Mouse (Mus musculus): Measurements from ENCODE around the gene Ide. TPM values are rescaled to one million over a fixed set of nuclear protein-coding genes. Genes with fewer than 3 reads are reported as not detected.
A peak's percentile ranks its signal among the peaks of the same experiment; 100 is the strongest.
"Not testable (repeated sequence)": the region's sequence is repeated elsewhere in the genome, so short reads cannot be mapped to it uniquely, and the experiment has no call there.

Ide gene
- polyA plus RNA-seq, 1 experiment from 2014 or later: 64.6 TPM

DNA sequence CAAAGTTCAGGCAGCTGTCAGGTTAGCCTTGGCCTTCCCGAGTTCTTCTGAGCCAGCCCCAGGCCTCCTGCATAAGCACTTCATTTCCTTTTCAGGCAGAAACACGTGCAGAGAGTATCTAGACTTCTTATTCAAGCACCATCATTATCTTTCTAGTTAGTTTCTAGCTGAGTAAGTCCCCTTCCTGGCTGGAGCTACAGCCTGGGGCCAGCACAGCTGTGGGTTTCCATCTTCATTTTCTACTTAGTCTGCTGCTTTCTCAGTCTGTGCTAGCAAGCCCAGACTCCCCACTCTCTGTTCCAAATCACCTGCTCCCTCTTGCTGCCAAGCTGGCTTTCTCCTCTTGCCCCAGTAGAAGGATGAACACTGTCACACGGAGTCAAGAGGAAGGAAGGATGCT, 90.8 kb downstream of the Ide start:
- Histone ChIP-seq H3K27me3 (ENCODE audit: low read depth, poor library complexity, severe bottlenecking) (no peaks in the 10 kb centered on the region), H3K4me3 (no peak overlapping the region), H3K4me1 (no peaks in the 10 kb centered on the region), H3K36me3 (no peaks in the 10 kb centered on the region), H3K9me3 (replicated peaks) (no peaks in the 10 kb centered on the region), H3K27ac (replicated peaks) (no peak overlapping the region)
- WGBS: 57% methylated on average over 3 of the region's 3 CpGs
- no peak for DNase-seq (ENCODE audit: low spot score)

DNA sequence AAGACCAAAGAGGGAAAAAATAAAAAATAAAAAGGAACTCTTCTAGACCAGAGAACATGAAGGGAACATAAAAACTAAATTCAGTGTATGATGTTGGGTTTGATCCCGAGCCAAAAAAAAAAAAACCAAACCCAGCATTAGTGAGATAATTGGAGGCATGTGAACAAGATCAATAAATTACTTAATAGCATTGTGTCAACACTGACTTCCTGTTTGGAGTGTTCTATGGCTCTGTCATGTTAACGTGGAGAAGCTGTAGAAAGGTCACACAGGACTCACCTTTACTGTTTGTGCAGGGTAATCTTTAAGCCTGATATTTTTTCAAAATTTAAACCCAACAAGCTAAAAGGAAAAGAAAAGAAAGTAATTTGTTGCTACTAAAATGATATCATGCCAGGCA, 94.9 kb downstream of the Ide start:
- WGBS: 79% methylated on average over 2 of the region's 2 CpGs
- H3K27me3 ChIP-seq (ENCODE audit: low read depth, poor library complexity, severe bottlenecking): peaks cover 6% of the 10 kb centered on the region
- no peak for DNase-seq (ENCODE audit: low spot score)
- H3K9me3 ChIP-seq (replicated peaks): no peaks in the 10 kb centered on the region
- no peaks in the 10 kb centered on the region for H3K36me3 ChIP-seq
- no peak overlapping the region for H3K4me3 ChIP-seq
- H3K4me1 ChIP-seq: peaks cover 15% of the 10 kb centered on the region
- H3K27ac ChIP-seq (replicated peaks): no peak overlapping the region

DNA sequence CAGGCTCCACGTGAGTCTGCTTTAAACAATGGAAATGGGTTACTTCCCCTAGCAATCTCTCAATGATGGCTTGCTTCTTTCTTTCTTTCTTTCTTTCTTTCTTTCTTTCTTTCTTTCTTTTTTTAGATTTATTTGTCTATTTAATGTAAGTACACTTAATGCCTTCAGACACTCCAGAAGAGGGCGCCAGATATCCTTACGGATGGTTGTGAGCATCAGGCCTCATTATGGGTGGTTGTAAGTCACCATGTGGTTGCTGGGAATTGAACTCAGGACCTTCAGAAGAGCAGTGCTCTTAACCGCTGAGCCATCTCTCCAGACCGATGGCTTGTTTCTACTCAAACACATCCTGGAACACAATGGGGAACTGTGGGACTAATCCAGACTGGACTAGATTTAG, 96.5 kb downstream of the Ide start:
- Histone ChIP-seq H3K4me1 (peaks cover 15% of the 10 kb centered on the region), H3K4me3 (no peak overlapping the region), H3K9me3 (replicated peaks) (no peaks in the 10 kb centered on the region), H3K27me3 (ENCODE audit: low read depth, poor library complexity, severe bottlenecking) (peaks cover 16% of the 10 kb centered on the region), H3K36me3 (no peaks in the 10 kb centered on the region), H3K27ac (replicated peaks) (no peak overlapping the region)
- 71% methylated on average over 5 of the region's 5 CpGs for WGBS
- DNase-seq (ENCODE audit: low spot score): no peak

DNA sequence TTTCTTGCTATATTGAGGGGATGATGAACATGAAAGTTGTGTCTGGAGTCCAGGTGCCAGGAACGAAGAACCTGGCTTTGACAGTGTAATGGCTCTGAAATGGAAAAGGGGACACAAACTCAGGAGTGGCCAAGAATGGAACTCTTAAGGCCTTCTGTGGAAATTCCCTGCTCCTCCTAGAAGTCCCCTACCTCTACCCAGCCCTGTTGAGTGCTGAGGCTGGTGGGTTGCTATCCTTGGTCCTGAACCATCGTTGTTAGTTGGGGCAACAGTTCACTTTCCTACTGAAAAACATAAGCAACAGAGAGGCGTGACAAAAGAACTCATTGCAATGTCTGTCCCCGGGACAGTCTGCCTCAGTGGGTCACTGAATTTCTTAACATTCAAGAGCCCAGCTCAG, 98.6 kb downstream of the Ide start:
- H3K9me3 ChIP-seq (replicated peaks): no peaks in the 10 kb centered on the region
- H3K27ac ChIP-seq (replicated peaks): no peak overlapping the region
- 36% methylated on average over 4 of the region's 4 CpGs for WGBS
- peaks cover 37% of the 10 kb centered on the region for H3K27me3 ChIP-seq (ENCODE audit: low read depth, poor library complexity, severe bottlenecking)
- DNase-seq (ENCODE audit: low spot score): no peak
- H3K36me3 ChIP-seq: no peaks in the 10 kb centered on the region
- H3K4me1 ChIP-seq: peaks cover 17% of the 10 kb centered on the region
- no peak overlapping the region for H3K4me3 ChIP-seq

DNA sequence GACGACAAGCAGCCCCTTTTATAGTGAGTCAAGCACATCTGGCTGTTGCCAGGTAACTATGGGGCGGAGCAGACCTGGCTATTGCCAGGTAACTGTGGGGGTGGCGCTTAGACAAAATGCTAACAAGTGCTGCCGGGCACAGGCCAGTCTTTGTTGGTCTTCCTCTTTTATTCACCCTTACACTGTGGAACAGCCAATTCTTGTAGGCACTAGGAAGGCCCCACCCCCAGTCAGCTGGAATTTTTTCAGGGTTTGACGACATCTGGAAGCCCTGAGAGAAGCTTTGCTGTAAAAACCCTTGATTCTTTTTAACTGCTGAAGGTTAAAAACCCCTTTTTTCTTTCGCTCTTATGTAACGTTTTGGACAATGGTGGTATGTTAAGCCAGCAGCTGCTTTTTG, 99.0 kb downstream of the Ide start:
- Histone ChIP-seq H3K27ac (replicated peaks) (peak overlapping the region; percentile 55), H3K4me1 (peaks cover 22% of the 10 kb centered on the region), H3K27me3 (ENCODE audit: low read depth, poor library complexity, severe bottlenecking) (peaks cover 42% of the 10 kb centered on the region), H3K36me3 (no peaks in the 10 kb centered on the region), H3K4me3 (peak overlapping the region; percentile 24; the same call in 1 of the 2 replicates), H3K9me3 (replicated peaks) (no peaks in the 10 kb centered on the region)
- no peak for DNase-seq (ENCODE audit: low spot score)
- 18% methylated on average over 7 of the region's 7 CpGs for WGBS

DNA sequence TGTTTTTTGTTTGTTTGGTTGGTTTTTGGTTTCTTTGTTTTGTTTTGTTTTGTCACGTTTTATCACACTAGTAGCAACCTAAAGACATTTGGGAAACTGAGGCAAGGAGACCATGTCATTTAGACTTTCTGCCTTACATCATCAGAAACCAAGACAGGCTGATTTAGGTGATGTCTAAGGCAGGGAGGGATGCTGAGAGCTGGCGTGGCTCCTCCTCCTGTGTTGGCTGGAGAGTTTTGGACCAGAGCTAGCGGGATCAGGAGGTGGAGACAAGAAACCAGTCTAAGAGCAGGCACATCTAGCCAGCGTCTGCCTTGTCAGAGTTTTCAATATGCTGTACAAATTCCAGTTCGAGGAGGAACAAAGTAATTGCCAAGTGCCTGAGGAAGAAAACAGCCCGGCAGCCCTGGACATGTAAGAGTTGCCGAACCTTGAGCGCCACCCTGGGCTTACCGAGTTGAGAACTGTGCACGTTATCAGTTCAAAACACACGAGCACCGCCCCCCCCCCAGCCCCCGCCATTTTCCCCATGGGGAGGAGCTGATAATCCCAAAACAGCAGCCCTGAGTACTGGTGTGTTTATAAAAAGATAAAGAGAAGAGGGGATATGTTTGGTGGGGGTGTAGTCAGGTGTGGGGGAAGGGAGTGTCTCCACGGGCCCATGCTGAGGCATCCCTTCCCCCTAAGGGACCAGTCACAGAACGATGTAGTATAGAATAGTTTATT, 99.8 kb downstream of the Ide start:
- Histone ChIP-seq H3K9me3 (replicated peaks) (no peaks in the 10 kb centered on the region), H3K4me3 (peak overlapping the region; percentile 24), H3K4me1 (peaks cover 24% of the 10 kb centered on the region), H3K27ac (replicated peaks) (peak overlapping the region; percentile 55), H3K27me3 (ENCODE audit: low read depth, poor library complexity, severe bottlenecking) (peaks cover 49% of the 10 kb centered on the region), H3K36me3 (no peaks in the 10 kb centered on the region)
- no peak for DNase-seq (ENCODE audit: low spot score)
- 11% methylated on average over 15 of the region's 15 CpGs for WGBS

DNA sequence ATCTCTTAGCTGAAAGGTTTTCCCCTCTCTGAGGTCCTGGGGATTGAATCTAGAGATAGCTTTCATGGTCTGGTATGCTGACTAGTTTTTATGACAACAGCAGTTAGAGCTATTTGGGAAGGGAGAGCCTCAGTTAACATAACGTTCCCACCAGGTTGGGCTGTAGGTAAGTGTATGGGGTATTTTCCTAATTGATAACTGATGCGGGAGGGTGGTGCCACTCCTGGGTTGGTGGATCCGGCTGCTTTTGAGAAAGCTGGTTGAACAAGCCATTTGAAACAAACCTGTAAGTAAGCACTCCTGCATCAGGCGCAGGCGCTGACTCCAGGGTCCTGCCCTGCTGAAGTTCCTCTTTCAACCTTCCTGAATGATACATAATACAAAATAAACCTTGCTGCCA, 100.3 kb downstream of the Ide start:
- no peaks in the 10 kb centered on the region for H3K9me3 ChIP-seq (replicated peaks)
- peaks cover 24% of the 10 kb centered on the region for H3K4me1 ChIP-seq
- H3K36me3 ChIP-seq: no peaks in the 10 kb centered on the region
- DNase-seq (ENCODE audit: low spot score): no peak
- H3K27ac ChIP-seq (replicated peaks): no peak overlapping the region
- H3K27me3 ChIP-seq (ENCODE audit: low read depth, poor library complexity, severe bottlenecking): peaks cover 54% of the 10 kb centered on the region
- H3K4me3 ChIP-seq: no peak overlapping the region
- WGBS: 56% methylated on average over 5 of the region's 5 CpGs

DNA sequence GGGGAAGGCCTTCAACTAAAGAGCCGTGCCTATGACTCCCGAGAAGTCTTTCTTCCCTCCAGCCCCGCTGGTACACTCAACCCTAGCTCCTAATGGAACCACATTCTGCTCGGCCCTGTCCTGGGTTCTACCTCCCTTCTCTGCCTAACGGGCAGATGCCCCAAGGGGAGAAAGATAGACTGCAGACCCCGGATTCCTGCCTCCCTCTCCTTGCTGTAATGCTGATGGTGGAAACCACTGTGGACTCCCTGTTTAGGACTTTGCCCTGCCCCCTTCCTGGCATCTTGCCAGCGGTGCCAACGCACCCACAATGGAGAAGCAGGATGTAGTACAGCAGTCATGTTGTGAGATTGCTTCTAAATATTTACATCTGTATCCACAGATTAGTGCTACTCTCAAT, 101.8 kb downstream of the Ide start:
- no peaks in the 10 kb centered on the region for H3K9me3 ChIP-seq (replicated peaks)
- H3K4me1 ChIP-seq: peaks cover 24% of the 10 kb centered on the region
- peaks cover 55% of the 10 kb centered on the region for H3K27me3 ChIP-seq (ENCODE audit: low read depth, poor library complexity, severe bottlenecking)
- 68% methylated on average over 8 of the region's 8 CpGs for WGBS
- H3K4me3 ChIP-seq: no peak overlapping the region
- DNase-seq (ENCODE audit: low spot score): no peak
- H3K36me3 ChIP-seq: no peaks in the 10 kb centered on the region
- no peak overlapping the region for H3K27ac ChIP-seq (replicated peaks)

DNA sequence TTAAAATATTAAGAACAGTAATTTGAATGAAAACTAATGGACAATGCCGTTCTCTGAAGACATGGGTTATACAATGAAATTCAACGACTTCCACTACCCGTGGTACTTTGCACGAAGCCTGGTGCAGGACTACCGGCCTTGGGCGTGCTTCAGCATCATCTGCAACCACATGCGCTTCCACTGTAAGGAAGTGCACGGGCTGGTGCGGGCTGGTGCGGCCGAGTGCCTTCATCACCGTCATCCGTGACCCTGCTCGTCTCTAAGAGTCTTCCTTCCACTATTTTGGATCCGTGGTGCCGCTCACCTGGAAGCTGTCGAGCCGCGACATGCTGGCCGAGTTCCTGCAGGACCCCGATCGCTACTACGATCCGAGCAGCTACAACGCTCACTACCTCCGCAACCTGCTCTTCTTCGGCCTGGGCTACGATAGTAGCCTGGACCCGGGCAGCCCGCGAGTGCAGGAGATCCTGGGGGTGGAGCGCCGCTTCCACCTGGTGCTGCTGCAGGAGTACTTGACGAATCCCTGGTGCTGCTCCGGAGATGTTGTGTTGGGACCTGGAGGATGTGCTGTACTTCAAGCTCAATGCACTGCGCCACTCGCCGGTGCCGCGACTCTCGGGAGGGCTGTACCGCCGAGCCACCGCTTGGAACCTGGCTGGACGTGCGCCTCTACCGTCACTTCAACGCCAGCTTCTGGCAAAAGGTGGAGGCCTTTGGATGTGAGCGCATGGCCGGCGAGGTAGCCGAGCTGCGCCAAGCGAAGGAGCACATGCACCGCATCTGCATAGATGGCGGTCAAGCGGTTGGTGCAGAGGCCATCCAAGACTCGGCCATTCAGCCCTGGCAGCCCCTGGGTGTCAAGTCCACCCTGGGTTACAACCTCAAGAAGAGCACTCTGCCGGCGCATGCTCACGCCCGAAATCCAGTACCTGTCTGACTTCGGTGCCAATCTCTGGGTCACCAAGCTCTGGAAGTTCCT, 103.8 kb downstream of the Ide start:
- peaks cover 55% of the 10 kb centered on the region for H3K27me3 ChIP-seq (ENCODE audit: low read depth, poor library complexity, severe bottlenecking)
- 5% methylated on average over 63 of the region's 63 CpGs for WGBS
- peak; percentile 51 for DNase-seq (ENCODE audit: low spot score)
- H3K4me3 ChIP-seq: peak overlapping the region; percentile 61
- peak overlapping the region; percentile 67 for H3K27ac ChIP-seq (replicated peaks)
- H3K36me3 ChIP-seq: 0 out of 2 replicates have a peak, but pooled peaks cover under 1% of the 10 kb centered on the region
- peaks cover 21% of the 10 kb centered on the region for H3K4me1 ChIP-seq
- H3K9me3 ChIP-seq (replicated peaks): no peaks in the 10 kb centered on the region

DNA sequence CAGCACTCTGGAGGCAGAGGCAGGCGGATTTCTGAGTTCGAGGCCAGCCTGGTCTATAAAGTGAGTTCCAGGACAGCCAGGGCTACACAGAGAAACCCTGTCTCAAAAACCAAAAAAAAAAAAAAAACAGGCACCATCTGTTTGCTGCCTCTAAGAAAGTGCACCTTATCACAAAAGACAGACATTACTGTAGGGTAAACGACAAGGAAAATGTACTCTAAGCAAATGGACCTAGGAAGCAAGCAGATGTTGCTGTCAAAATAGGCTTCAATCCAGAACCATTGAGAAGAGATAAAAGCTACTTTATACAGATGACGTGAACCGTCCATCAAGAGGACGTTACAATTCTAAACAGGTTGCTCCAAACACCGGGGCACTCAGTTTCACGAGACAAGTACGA, 105.1 kb downstream of the Ide start:
- not testable (repeated sequence) for H3K9me3 ChIP-seq (replicated peaks); H3K36me3 ChIP-seq; DNase-seq (ENCODE audit: low spot score); H3K4me1 ChIP-seq; H3K27ac ChIP-seq (replicated peaks); H3K4me3 ChIP-seq
- 86% methylated on average over 9 of the region's 9 CpGs for WGBS
- peaks cover 48% of the 10 kb centered on the region for H3K27me3 ChIP-seq (ENCODE audit: low read depth, poor library complexity, severe bottlenecking)

DNA sequence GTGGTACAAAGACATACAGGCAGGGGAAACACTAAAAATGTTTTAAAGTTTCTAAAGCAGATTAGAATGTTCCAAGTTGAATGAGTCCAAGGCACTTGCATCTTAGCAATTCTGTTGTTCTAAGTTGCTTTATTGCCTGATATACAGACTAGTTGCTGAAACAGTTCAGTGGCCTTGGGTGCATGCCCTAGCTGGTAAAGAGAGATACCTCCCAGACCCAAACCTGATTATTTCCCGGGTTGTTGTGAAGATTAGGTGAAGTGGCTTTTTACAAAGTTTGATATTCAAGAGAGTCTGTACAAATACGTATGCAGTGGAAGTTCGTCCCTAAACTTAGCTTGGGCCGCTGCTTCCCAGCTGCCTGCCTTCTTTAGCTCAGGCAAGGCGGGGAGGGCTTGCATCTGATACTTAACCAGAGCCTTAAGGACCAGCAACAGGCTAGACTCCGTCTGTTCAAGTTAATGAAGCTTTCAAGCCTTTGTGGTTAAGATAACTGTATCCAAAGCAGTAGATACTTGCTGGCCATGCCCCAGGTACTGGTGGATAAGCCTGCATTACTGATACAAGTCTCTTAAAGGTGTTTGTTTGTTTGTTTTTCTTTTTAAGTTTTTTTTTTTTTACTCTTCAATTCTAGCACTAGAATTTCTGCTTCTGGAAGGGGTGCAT, 112.3 kb downstream of the Ide start:
- H3K36me3 ChIP-seq: peaks cover 57% of the 10 kb centered on the region
- WGBS: 83% methylated on average over 6 of the region's 6 CpGs
- H3K4me1 ChIP-seq: no peaks in the 10 kb centered on the region
- DNase-seq (ENCODE audit: low spot score): no peak
- no peaks in the 10 kb centered on the region for H3K27me3 ChIP-seq (ENCODE audit: low read depth, poor library complexity, severe bottlenecking)
- no peaks in the 10 kb centered on the region for H3K9me3 ChIP-seq (replicated peaks)
- no peak overlapping the region for H3K27ac ChIP-seq (replicated peaks)
- H3K4me3 ChIP-seq: no peak overlapping the region

Measured in midbrain, embryonic 10.5 days (tissue).